Mouse (Mus musculus) retina, postnatal 1 day (tissue): ENCODE results near the gene Lmbr1l.

Experiments
- DNase-seq: peaks from one replicate; pipeline ENCODE4 v3.0.0-alpha.2; 2012

Gene Lmbr1l

DNA sequence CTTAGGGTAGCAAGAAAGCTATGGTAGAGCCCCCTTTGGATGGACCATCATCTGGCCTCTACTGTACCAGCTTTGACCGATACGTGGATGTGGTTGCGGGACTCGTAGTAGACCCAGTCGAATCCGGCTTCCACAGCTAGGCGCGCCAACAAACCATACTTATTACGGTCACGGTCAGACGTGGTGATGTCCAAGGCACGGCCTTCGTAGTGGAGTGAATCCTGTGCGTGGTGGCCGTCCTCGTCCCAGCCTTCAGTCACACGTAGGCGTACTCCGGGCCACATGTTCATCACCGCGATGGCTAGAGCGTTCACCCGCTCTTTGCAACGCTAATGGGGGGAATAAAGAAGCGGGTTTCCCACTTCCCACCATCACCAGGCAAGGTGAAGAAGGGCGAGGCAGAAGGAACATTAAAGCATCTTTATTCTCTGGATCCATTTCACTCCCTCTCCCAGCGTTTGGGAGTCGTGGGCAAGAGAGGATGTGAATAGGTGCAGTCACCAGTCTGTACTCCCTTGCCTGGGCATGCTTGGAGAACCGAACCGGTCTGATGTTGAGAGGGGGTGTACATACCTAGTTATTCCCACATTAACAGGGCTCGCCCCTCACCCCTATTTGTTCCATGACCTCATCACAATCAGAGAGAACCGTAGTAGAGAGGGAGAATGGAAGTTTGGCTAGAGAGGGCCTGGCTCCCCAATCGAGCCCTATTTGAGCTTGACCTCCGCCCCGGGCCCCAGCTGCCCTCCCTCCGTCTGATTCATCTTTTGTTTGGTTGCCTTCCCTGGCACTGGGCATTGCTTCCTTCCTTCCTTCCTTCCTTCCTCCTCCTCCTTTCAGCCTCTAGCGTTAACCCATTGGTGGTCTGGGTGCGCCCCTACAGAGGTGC lies 23.0 kb downstream of the Lmbr1l start:
- no peak for DNase-seq

DNA sequence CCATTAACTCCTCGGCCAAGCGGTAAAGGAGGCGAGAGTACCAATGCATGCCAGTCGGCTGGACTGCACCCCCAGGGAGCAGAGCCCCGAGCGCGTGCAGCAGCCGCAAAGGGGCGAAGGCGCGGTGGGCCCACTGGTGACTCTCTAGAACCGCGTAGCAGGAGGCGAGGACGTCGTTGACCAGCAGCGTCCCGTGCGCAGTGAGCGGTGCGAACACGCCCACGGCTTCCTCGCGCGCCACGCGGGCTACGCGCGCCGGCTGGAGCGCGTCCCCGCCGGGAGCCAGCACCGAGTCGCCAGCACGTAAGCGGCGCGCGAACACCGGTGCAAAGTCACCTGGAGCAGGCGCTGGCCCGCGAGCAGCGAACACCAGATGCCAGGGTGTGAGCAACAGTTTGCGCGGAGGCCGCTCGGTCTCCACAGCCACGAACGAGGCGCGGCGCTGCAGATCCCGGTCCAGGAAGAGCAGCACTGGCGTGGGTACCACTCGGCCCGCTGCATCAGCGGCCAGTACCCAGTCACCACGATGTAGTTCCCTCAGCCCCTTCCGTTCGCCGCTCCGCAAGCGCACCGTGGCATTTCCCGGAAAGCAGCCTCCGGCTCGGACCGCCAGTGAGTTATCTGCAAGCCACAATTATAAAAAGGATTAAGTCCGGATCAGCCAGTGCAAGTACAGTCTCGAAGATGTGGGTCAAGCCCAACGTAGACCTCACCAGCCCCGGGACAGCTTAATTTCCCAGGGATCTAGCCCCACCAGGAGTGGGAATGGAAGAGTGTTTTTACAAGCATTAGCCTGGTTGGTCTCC lies 23.9 kb downstream of the Lmbr1l start, which contains the start of gene Rhebl1:
Gene Rhebl1 (minus strand): TSS at position 601 of the 806 bp plus-strand sequence.
- DNase-seq = peak; percentile 66

DNA sequence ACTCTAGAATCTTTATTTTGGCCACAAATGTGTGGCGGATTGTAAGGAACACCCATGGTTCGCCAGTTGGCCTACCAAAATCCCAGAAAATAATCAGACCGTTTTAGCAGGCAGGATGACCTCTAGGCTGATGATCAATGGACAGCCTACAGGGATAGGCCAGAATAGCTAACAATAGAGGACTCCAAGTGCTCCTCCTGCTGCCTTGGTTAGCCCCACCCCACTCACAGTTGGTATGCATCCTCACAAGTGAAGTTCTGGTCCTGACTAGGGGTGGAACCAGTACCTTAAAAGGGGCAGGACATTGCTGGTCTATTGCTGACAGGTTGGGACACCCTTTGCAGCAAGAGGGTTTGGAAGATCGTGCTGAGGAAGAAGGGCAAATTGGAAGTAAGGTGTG lies 25.0 kb downstream of the Lmbr1l start:
- no peak for DNase-seq

DNA sequence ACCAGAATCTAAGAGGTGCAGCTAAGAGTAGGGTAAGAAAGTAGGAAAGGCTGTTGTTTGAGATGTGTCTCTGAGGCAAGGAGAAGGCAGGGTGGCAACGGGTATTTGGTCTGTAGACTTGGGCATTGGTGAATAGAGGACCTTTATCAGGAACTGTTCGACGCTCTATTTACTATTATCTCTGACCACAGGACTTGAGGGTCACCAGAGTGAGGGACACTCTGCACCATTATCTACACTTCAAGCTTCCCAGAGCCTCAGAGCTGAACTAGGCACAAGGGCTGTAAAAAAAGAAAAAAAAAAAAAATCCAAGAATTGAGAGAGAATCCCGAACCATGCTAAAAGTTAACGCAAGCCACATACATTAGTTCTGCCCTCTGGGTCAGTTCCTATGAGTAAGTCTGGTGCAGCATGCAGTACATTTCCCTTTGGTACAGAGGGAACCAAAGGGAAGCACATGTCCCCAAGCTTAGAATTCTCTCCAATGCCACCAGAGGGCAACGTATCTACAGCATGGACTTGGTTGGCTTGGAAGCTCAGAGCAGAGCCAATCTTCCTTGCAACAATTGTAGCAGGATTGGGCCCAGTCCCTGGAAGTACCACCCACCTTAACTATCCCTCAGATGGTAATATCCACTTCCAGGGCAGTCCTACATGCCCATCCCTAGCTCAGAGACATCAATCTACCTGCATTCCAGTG lies 26.0 kb downstream of the Lmbr1l start:
- peak; percentile 92 for DNase-seq

DNA sequence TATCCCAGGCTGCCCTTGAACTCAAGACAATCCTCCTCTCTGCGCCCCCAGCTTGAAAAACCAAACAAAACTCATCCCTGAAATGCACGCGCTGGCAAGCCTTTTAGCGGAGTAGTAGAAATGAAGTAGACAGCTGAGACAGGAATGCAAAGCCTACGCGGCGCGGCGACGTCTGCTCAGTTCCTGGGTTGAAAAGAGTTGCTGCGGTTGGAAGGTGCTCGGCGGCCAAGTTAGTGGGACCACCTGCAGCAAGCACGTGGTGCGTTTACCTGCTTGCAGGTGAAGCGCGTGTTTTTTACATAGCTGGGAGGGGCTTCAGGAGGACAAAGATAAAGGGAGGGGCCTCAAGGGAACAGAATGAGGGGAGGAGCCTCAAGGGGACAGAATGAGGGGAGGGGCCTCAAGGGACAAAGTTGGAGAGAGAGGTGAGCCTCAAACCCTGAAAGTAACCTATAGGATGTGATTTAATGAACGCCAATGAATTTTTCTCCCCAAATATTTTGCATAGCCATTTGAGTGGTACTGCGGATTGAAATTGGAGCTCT lies 26.8 kb downstream of the Lmbr1l start:
- DNase-seq = no peak

DNA sequence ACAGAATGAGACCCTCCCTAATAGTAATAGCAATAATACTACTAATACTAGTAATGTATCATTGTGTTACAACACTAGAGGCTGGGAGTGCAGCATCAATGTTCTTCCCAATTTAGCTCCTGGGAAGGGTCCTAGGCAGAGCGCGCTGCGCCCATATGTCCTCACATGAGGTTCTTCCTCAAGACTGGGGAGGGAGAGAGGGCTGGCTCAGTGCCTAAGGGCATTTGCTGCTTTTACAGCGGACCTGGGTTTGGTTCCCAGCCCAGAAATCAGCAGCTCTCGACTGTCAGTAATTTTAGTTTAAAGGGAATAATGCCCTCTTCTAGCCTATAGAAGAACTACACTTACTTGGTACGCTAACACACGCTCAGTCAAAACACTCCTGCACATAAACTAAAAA lies 30.5 kb downstream of the Lmbr1l start:
- DNase-seq = no peak

DNA sequence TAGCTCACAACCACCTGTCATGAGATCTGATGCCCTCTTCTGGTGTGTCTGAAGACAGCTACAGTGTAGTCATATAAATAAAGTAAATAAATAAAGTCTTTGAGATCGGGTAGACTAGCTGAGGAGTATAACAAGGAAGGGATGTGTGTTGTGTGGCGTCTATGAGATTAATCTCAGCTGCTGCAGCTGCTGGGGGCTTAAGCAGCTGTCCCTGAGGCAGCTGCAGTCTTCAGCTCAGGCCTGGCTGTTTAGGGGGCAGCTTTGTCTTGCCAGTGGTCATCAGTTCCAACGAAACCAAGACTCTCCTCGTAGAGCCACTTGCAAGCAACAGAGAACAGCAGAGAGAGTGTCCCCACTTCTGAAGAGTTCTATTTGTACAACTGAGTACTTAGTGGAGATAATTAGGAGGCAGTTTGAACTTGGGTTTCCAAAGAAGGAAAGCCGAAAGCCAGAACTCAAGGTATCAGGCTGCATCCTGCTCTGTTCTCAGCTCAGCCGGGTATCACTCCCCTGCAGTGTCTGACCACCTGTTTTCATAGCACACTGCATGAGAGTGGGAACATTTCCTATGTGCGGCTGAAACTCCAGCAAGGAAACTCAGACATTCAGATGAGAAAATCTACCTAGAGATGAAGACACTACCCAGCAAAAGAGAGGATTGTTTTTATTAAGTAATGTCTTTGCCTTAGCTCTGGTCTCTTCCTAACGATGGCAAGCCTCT lies 31.2 kb downstream of the Lmbr1l start:
- no peak for DNase-seq

DNA sequence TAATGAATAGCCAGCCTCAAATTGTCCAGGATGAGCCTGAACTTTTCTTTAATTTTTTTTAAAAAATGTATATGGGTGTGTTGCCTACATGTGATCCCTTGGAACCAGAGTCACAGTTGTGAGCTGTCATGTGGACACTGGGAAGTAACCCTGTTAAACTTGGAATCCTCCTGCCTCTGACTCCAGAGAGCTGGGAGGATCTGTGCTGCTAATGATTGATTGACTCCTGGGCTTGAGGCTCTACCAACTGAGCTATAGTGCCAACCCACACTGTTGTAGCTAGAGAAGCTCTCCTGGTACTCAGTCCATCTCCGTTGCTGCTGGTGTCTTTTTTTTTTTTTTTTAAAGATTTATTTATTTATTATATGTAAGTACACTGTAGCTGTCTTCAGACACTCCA lies 33.9 kb downstream of the Lmbr1l start:
- DNase-seq = no peak

DNA sequence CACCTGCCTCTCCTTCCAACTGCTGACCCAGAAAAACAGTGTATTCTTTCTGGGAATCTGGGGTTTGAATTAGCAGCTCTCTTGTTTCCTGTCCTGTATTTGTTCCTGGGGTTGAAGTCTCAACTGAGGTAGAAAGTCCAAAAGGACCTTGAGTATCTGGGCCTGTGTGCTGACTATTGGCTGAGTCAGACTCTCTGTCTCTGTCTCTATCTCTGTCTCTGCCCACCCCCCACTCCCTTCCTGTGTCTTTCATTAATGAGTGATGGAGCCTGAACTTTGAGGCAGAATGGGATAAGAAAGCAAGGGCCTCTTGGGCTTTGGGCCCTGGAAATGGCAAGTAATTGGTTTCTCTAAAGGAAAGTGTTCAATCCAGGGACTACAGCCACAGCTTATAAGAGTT lies 34.4 kb downstream of the Lmbr1l start:
- no peak for DNase-seq

DNA sequence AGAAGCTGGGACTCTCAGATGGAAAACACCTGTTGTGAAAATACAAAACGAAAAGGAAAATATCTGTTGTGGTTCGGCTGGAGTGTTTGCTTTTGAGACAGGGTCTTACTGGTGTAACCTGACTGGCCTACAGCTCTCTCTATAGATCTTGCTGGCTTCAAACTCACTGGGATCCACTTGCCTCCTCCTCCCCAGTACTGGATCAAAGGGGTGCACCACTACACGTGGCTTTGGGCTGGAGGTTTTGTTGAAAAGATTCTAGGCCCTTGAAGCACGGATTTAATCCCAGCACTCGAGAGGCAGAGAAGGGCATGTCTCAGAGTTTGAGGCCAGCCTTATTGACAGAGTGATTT lies 36.4 kb downstream of the Lmbr1l start:
- no peak for DNase-seq

DNA sequence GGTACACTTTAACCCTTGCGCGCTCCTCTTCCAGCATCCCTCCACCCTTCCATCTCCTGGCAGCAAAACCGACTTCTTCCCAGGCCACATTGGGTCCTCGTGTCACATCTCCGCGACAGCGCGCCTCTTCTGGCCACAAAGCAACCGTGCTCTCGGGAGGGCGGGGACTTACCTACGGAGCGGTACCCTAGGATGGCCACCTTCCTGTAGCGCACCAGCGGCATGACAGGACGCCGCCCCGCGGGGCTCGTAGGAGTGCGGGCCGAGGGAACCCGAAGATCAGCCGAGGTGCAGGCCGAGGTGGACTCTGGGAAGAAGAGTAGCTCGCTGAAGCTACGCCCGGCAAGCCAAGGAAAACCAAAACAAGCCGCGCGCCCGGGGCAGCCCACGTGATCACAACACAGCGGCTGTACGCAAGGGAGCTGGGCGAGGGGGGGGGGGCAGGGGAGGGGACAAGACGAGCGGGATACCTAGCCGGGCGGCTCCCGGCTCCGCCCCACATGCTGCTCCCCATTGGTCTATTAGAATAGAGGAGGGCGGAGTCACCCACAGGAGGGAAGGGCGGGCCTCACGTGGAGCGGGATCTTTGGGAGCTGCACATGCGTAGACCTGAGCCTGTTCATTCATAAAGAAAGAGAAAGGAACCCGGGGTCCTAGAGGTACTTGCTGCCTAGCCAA lies 36.9 kb downstream of the Lmbr1l start:
- DNase-seq = peak; percentile 99

DNA sequence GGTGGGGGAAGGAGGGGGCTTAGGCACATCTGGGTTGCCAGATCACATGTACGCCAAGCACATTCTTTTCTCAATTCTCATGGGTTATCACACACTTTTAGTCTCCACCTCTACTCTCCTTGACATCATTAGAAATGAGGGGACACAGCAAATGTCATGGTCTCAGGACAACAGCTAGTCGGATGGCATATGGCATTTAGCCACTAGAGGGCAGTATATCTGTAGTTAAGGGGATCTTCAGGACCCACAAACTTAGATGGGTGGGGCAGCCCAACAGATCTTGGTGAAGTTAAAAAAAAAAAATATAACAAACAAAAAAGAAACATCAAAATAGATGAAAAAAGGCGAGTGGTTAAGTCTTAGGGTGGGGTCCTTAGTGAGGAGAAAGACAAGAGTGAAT lies 40.7 kb downstream of the Lmbr1l start:
- peak; percentile 87 for DNase-seq

DNA sequence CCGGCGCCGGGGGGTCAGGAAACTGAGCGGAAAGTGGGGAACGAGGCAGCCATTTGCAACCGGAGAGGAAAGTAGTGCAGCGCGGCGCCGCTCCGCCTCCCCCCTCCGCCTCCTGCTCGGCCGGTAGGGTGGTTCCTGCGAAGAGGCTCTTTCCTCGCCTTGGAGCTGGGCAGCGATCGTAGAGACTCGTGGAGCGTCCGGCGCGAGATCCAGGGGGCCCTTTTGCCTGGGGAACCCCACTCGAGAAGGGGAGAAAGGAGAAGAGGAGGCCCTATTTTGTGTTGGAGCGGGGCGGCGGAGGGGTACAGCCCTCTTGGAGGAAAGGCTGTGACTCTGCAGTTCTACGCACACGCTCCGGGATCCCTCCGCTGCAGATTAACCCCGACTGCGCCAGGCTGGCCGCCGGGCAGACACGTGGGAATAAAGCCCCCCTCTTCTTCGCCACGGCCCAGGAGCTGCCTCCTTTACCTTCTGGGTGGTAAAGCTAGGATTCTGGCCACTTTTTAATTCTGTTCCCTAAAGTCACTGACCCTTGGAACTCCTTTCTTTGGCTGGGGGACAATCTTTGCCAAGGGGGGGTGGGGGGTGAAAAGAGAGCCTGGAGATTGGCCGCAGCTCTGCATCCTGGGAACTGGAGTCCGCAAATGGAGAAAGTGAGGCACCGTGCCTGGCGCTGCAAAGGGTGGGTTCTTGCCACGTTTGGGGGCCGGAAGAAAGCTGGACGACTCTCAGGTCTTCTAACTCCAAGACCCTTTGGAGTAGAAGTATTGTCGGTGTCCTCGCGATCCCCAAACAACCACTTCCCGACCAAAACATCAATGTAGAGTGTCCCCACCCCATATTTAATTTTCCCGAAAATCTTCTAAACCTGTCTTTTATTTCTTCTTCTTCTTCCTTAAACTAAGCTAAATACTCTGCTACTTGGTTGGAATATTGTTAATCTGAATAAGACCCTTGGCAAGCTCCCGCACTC lies 45.8 kb downstream of the Lmbr1l start:
- DNase-seq = peak; percentile 99

DNA sequence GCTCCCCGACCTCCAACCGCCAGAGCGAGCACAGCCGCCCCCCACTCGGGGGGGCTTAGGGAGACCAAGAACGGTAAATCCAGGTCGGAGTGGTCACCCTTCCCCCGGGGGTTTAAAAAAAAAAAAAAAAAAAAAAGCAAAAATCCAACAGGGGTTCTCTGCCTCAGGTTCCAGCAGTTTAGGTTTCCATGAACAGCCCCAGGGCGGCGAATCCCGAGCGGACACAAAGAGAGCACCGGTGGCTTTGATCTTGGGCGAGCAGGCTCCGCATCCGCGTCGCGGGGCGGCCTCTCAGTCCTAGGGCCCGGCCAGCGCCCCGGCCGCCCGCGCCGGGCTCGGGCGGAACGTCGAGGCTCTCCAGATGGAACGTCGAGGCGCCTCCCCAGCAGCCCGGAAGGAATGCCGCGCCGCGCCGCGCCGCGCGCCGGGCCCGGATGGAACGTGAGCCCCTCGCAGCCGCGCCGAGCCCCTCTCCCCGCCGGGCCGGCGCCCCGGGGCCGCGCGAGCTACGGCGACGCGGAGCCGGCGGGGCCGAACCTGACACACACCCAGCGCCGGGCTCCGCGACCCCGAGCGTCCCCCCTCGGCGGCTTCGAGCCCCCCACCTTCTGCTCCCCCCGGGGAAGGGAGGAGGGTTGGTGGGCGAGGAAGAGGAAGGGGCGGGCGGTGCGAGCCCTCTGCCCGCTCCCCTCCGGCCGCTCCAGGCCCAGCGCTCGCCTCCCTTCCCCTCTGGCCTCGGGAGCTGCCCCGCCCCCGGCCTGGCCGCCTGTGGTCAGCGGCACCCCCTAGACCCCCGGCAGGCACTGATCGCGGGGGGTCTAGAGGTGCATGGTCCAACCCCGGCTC lies 46.7 kb downstream of the Lmbr1l start, which contains the start of gene Kmt2d:
Gene Kmt2d (minus strand): TSS at position 135 of the 846 bp plus-strand sequence.
- no peak for DNase-seq

DNA sequence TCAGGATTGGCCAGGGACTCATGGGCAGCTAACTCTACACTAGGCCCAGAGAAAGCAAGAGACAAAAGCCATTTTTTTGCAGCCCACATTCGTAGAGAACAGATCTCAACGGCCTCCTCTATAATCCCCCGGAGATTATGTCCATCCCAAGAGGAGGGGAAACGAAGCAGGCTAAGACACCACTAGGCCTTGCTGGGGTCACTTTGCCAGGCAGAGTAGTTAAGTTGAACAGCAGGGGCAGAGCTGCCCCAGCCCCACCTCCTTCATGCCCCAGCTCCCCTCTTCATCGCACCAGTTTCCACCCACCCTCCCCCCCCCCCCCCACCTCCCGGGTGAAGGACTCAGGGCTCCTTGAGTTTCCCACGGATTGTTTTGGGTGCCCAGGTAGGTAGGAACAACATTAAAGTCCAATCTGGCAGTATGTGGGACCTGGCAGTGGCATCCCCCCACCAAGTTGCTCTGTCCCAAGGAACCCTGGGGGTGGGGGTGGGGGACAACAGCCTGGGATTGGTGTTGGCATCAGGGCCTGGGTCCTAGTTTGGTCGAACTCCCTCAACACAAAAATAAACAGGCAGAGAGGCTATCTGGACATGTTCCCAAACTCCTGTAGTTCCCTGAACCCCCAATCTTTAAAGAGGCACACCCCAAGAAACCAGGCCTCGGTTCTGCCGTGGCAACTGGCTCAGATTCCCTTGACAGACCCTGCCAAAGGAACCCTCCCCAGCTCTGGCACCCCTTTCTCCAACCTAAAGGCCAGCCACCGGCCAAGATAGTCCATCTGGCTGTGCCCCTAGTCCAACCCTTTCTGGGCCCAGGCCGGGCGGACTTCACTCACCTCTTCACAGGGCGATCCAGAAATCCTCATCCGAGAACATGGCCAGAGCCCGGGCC lies 47.6 kb downstream of the Lmbr1l start:
- DNase-seq = peak; percentile 51

DNA sequence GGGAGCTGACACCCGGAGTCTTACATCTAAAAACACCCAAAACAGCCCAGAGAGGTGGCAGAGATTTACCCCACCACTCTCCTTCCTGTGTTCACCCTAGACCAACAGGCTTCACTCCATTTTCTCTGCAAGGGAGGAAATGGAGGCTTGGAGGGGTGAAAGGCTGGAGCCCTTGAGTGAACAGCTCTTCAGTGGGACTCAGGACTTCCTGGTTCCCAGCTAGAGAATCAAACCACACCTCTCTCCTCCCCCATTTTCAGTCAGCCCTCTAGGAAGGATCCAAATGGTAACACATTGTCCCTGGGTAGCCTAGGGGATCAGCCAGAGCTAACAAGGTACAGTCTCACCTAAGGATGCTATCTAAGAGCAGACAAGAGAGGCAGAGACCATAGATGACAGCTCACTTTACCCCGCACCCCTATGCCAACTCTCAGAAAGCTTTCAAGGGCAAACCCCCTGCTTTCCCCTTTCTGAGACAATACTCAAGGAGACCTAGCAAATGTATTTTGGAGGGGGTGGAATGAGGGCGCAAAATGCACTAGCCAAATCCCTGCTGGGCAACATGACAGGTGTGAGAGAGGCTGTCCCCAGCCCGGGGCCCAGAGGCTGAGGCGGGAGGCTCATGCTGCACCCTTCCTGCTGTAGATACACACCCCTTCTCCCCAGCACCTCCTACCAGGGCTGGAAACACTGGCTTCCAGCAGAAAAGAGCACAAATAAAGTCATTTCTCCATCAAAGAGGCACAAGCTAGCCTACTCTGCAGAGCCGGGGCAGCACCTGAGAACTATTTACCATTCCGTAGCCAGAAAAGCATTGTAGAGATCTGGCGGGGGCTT lies 48.5 kb downstream of the Lmbr1l start:
- no peak for DNase-seq

DNA sequence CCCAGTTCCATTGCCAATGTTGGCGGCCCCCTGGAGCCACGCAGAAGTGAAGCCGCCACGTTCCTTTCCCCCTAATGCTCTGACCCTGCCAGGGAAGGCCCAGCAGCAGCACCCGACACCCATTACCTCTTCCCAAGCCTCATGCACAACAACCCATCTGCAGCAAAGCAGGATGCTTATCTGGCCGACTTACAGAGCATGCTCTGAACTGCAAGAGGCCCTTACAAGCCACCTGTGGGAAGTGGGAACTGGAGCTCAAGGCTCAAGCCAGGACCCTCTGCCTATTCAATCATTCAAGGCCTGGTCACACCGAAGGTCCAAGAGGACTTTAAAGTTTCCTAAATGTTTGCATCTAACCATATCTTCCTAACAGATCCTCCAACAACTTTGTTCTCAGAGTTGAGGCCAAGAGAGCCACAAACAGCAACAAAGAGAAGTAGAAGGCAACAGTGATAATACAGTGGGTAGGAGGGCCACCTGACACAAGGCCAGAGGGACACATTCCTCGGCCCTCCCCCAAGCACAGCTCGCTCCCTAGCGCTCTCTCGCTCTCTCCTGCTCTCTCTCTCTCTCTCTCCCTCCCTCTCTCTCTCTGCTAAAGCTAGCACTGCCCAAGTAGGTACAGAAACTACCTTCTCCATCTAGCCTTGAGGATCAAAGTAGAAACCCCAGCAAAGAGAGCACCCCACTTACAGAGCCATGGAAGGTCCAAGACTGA lies 49.5 kb downstream of the Lmbr1l start:
- DNase-seq = no peak
